Mouse (Mus musculus): ENCODE measurements around the gene Fat4.

DNA sequence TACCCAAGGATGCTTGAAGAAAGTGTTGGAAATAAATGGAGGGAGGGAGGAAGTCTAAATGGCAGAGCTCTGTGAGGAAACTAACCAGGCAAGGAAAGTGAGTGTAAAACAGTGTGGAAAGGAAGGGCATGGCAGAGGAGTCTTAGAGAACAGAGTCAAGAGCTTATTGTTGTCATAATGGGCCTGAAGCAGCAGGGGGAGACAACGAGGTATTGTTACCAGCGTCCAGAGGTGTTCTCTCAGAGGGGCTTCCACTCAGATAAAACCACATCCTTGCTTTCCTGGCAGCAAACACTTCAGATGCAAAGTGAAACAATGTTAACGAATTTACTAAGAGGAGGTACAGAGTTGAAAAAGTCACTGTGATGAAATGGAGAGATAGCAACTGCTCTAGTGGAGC lies 33.1 kb upstream of the Fat4 start:
- no peak for TF ChIP-seq CTCF (IDR thresholded peaks at IDR 0.05; ENCODE audit: extremely low read depth, insufficient read depth, insufficient read length, insufficient replicate concordance)
- TF ChIP-seq POLR2A (IDR thresholded peaks at IDR 0.05; ENCODE audit: low read depth, low read length) = no peak
